Mouse (Mus musculus): Measurements from ENCODE around the gene Ddit4. TPM values are rescaled to one million over a fixed set of nuclear protein-coding genes. Genes with fewer than 3 reads are reported as not detected.

Gene Ddit4
- polyA plus RNA-seq, 1 experiment from 2014 or later: 28.1 TPM

DNA sequence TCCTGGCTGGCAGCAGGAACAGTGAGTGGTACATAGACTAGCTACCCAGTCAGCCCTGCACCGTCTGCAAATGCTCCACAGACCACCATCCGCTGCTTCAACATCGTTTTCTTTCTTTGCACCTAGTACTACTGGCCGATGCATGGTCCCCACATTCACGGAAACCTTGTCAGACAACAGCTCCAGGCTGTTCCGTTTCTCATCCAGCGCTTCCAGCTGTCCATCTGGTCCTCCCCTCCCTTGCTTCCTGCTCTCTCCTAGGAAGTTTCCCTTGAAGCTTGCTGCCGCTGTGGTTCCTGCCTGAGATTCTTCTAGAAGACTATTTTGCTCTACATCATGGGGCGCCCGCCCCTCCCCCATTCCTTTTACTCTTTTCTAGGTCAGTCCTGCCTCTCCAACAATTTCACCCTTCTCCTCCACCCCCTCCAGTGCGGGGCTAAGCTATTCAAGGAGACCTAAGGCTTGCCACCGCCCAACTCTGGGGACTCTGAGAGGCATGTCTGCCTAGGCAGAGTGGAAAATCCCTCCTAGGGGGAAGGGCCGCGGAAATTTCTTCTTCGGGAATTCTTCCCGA, 8.7 kb downstream of the Ddit4 start:
- WGBS: 1% methylated on average over 16 of the region's 16 CpGs
- peak overlapping the region; percentile 91 for H3K27ac ChIP-seq (ENCODE audit: low read length)
- DNase-seq (ENCODE audit: low spot score): peak; percentile 81
- TF ChIP-seq CTCF (IDR thresholded peaks at IDR 0.05) (no peak), EP300 (IDR thresholded peaks at IDR 0.05) (no peak)
- H3K4me1 ChIP-seq (ENCODE audit: insufficient read depth, low read depth, low read length): peaks cover 14% of the 10 kb centered on the region
- no peaks in the 10 kb centered on the region for H3K9me3 ChIP-seq (ENCODE audit: low read length)
- peak; percentile 87 for ATAC-seq
- peak overlapping the region; percentile 32; the same call in 1 of the 2 replicates for H3K9ac ChIP-seq (replicated peaks; ENCODE audit: low read depth)
- peak overlapping the region; percentile 4; the same call in 1 of the 2 replicates for H3K4me3 ChIP-seq (ENCODE audit: low read depth, low read length)
- no peaks in the 10 kb centered on the region for H3K36me3 ChIP-seq (ENCODE audit: insufficient read depth, low read length)
- H3K27me3 ChIP-seq (replicated peaks; ENCODE audit: insufficient read depth, low read length): no peaks in the 10 kb centered on the region
- peak overlapping the region; percentile 52 for H3K4me2 ChIP-seq (replicated peaks; ENCODE audit: low read depth, low read length)

DNA sequence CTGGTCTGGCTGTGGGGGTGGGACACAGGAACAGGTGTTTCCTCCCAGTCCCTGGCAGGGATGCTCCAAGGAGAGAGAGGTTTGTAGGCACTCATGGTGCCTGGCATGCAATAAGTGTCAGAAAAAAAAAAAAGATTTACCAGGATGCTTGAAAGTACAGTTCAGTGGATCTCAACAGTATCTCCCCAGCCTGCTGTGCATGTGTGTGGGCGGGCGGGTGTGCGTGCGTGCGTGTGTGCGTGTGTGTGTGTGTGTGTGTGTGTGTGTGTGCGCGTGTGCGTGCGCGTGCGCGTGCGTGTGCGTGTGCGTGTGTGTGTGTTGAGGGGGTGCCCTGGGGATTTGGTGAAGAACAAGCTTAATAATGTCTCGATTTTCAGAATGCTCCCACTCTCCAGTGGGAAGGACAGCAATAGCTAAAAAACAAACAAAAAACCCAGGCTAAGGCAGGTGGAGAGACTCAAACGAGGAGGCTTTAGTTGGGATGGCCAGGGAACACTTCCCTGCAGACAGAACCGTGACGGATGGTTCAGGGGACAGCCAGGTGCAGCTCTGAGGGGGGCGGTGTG, 9.3 kb downstream of the Ddit4 start:
- Histone ChIP-seq H3K4me1 (ENCODE audit: insufficient read depth, low read depth, low read length) (peaks cover 9% of the 10 kb centered on the region), H3K4me2 (replicated peaks; ENCODE audit: low read depth, low read length) (peak overlapping the region; percentile 52), H3K27me3 (replicated peaks; ENCODE audit: insufficient read depth, low read length) (no peaks in the 10 kb centered on the region), H3K27ac (ENCODE audit: low read length) (peak overlapping the region; percentile 91), H3K9me3 (ENCODE audit: low read length) (no peaks in the 10 kb centered on the region), H3K4me3 (ENCODE audit: low read depth, low read length) (0 out of 2 replicates have a peak overlapping the region, but pooled peaks have one; percentile 4), H3K36me3 (ENCODE audit: insufficient read depth, low read length) (no peaks in the 10 kb centered on the region), H3K9ac (replicated peaks; ENCODE audit: low read depth) (peak overlapping the region; percentile 32; the same call in 1 of the 2 replicates)
- ATAC-seq (no peak), DNase-seq (ENCODE audit: low spot score) (no peak)
- WGBS: 48% methylated on average over 20 of the region's 21 CpGs
- TF ChIP-seq EP300 (IDR thresholded peaks at IDR 0.05) (no peak), CTCF (IDR thresholded peaks at IDR 0.05) (no peak)

DNA sequence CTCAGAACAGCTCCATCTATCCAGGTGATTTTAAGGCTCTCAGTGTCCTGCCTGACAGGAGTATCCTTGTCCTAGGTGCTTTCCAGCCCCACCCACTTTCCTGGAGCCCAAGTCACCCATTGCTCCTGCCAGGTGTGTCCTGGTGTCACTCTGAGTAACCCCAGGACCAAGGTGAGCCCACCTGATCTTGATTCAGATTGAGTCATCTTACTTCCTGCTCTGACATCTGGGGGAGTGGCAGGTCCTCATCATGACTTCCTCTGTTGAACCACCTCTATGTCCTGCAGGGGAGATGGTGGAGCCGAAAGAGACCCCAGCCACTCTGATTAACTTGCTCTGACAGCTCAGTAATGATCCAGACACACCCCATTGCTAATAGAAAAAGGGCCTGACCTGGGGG, 12.6 kb downstream of the Ddit4 start:
- ATAC-seq (no peak), DNase-seq (ENCODE audit: low spot score) (no peak)
- peaks cover 9% of the 10 kb centered on the region for H3K4me1 ChIP-seq (ENCODE audit: insufficient read depth, low read depth, low read length)
- no peak overlapping the region for H3K9ac ChIP-seq (replicated peaks; ENCODE audit: low read depth)
- no peaks in the 10 kb centered on the region for H3K27me3 ChIP-seq (replicated peaks; ENCODE audit: insufficient read depth, low read length)
- TF ChIP-seq EP300 (IDR thresholded peaks at IDR 0.05): no peak
- no peak for TF ChIP-seq CTCF (IDR thresholded peaks at IDR 0.05)
- no peak overlapping the region for H3K27ac ChIP-seq (ENCODE audit: low read length)
- 54% methylated on average over 1 of the region's 1 CpGs for WGBS
- H3K4me2 ChIP-seq (replicated peaks; ENCODE audit: low read depth, low read length): no peak overlapping the region
- no peaks in the 10 kb centered on the region for H3K36me3 ChIP-seq (ENCODE audit: insufficient read depth, low read length)
- no peak overlapping the region for H3K4me3 ChIP-seq (ENCODE audit: low read depth, low read length)
- H3K9me3 ChIP-seq (ENCODE audit: low read length): no peaks in the 10 kb centered on the region

DNA sequence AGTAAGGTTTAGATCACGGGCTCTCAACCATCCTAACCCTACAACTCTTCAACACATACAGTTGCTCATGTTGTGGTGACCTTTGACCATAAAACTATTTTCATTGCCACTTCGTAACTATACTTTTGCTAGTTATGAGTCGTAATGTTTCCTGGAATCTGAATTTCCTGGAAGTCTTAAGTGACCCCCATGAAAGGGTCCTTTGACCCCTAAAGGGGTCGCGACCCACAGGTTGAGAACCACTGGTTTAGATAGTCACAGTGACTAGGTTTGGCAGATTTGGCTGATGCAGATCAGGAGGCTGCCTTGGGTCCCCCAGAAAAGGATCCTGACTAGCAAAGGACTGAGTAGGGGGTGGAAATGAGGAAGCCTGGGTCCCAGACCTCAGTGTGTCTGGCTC, 13.0 kb downstream of the Ddit4 start:
- no peak overlapping the region for H3K9ac ChIP-seq (replicated peaks; ENCODE audit: low read depth)
- H3K27ac ChIP-seq (ENCODE audit: low read length): no peak overlapping the region
- ATAC-seq: no peak
- 80% methylated on average over 5 of the region's 5 CpGs for WGBS
- TF ChIP-seq EP300 (IDR thresholded peaks at IDR 0.05) (no peak), CTCF (IDR thresholded peaks at IDR 0.05) (no peak)
- H3K36me3 ChIP-seq (ENCODE audit: insufficient read depth, low read length): no peaks in the 10 kb centered on the region
- H3K4me2 ChIP-seq (replicated peaks; ENCODE audit: low read depth, low read length): no peak overlapping the region
- no peak for DNase-seq (ENCODE audit: low spot score)
- H3K4me1 ChIP-seq (ENCODE audit: insufficient read depth, low read depth, low read length): peaks cover 9% of the 10 kb centered on the region
- H3K9me3 ChIP-seq (ENCODE audit: low read length): no peaks in the 10 kb centered on the region
- H3K4me3 ChIP-seq (ENCODE audit: low read depth, low read length): no peak overlapping the region
- H3K27me3 ChIP-seq (replicated peaks; ENCODE audit: insufficient read depth, low read length): no peaks in the 10 kb centered on the region

DNA sequence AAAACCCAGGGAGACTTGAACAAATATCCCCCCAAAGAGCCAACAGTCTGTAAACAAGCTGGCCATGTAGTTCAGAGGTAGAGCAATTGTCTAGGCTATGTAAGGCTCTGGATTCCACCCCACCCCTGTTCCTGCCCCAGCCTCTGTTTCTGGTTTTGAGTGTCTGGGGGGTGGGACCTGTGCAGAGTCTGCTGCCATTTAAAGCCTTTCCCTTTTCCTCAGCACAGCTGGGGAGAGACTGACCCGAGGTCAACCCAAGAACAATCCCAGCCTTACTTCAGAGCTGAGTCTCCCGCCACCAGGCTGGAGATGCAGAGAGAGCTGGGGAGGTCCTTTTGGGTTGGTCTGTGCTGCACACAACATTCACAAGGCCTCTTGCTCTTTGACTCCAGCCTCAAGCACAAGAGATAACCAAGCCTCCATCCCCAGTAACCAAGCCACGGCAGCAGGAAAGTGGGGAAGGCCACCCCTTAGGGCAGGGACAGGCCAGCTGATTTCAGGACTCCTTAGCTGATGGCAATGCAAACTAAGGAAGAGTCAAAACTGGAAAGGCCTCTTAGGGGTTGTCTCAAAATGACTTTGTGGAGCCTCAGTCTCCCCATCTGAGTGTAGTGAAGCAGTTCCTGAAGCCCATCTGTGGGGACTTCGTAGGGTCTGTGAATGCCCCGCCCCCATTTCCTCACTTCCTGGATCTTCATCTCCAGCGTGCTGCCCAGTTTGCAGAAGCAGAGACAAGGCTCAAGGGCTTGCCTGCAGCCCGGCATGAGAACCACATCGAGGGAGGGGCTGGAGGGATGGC, 15.4 kb downstream of the Ddit4 start:
- Histone ChIP-seq H3K27ac (ENCODE audit: low read length) (no peak overlapping the region), H3K4me3 (ENCODE audit: low read depth, low read length) (no peak overlapping the region), H3K4me2 (replicated peaks; ENCODE audit: low read depth, low read length) (no peak overlapping the region), H3K4me1 (ENCODE audit: insufficient read depth, low read depth, low read length) (no peaks in the 10 kb centered on the region), H3K36me3 (ENCODE audit: insufficient read depth, low read length) (no peaks in the 10 kb centered on the region), H3K27me3 (replicated peaks; ENCODE audit: insufficient read depth, low read length) (no peaks in the 10 kb centered on the region), H3K9me3 (ENCODE audit: low read length) (no peaks in the 10 kb centered on the region), H3K9ac (replicated peaks; ENCODE audit: low read depth) (no peak overlapping the region)
- WGBS: 40% methylated on average over 8 of the region's 8 CpGs
- DNase-seq (ENCODE audit: low spot score) (no peak), ATAC-seq (no peak)
- TF ChIP-seq EP300 (IDR thresholded peaks at IDR 0.05) (no peak), CTCF (IDR thresholded peaks at IDR 0.05) (no peak)

DNA sequence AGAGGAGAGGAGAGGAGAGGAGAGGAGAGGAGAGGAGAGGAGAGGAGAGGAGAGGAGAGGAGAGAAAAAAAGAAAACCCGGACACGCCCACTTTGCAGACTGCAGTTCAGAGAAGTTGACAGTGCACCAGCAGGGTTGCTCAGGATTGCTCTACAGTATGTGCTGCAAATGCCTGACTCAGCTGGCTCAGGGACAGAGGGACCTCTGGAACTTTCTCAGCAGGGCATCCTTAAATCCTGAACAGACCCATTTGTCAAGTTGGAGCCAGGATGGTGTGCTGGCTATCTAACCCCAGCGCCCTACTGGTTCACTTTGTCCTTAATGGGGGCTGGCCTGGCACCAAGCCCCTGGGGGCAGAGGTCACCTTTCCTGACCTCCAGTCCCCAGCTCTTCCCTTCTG, 17.6 kb downstream of the Ddit4 start:
- ATAC-seq (no peak), DNase-seq (ENCODE audit: low spot score) (no peak)
- no peaks in the 10 kb centered on the region for H3K4me1 ChIP-seq (ENCODE audit: insufficient read depth, low read depth, low read length)
- H3K9ac ChIP-seq (replicated peaks; ENCODE audit: low read depth): no peak overlapping the region
- H3K27me3 ChIP-seq (replicated peaks; ENCODE audit: insufficient read depth, low read length): no peaks in the 10 kb centered on the region
- no peak overlapping the region for H3K4me3 ChIP-seq (ENCODE audit: low read depth, low read length)
- WGBS: 65% methylated on average over 3 of the region's 3 CpGs
- H3K9me3 ChIP-seq (ENCODE audit: low read length): no peaks in the 10 kb centered on the region
- TF ChIP-seq EP300 (IDR thresholded peaks at IDR 0.05) (no peak), CTCF (IDR thresholded peaks at IDR 0.05) (no peak)
- no peaks in the 10 kb centered on the region for H3K36me3 ChIP-seq (ENCODE audit: insufficient read depth, low read length)
- H3K27ac ChIP-seq (ENCODE audit: low read length): no peak overlapping the region
- no peak overlapping the region for H3K4me2 ChIP-seq (replicated peaks; ENCODE audit: low read depth, low read length)

All from lung, postnatal 0 days (tissue).